Comparison of ENCODE assay signal across 9 mouse cellular contexts in the genomic region with DNA sequence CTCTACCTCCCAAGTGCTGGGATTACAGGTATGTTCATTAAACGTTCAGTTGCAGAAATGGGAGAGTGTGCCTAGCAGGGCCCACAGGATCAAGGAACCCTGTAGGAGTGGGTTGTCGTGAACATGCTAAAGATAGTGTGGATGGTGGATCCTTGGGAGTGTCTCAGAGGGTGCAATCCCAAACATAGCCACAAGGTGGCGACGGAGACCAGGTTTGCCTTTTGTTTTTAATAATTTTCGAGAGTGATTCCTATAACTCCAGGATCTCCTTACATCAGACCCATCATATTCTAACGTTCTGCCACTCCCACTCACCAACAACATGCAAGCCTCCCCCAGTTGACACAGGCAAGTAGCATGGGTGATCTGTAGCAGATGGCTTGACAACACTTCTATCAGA. TPM values are rescaled to one million over a fixed set of nuclear protein-coding genes. Genes with fewer than 3 reads are reported as not detected.
DNase-seq lines count a peak whose midpoint lies in the region; ATAC-seq and TF ChIP-seq lines count a peak whose summit lies in the region.
"Had no signal": no experiment of that assay in that cellular context is flagged by ENCODE, and none has a peak within 500 bp of the region (broad histone marks: within the 10 kb centered on the region; RNA-seq: fewer than 3 reads in every experiment).

No protein-coding gene starts in this region.

- WGBS in bone marrow, adult 2 months = 2% methylated on average over 6 of the region's 6 CpGs
- 3% methylated on average over 6 of the region's 6 CpGs for WGBS in embryonic facial prominence, embryonic 14.5 days

- no peaks in the 10 kb centered on the region for H3K4me1 ChIP-seq in ES-Bruce4 (ENCODE audit: control insufficient read depth, insufficient read depth, low read length)
- peaks cover 2% of the 10 kb centered on the region; the same call in 1 of the 2 replicates for H3K4me1 ChIP-seq in bone marrow, adult 2 months (ENCODE audit: control insufficient read depth, insufficient read depth, low read length)
- no peaks in the 10 kb centered on the region for H3K4me1 ChIP-seq in embryonic facial prominence, embryonic 14.5 days (ENCODE audit: control insufficient read depth, insufficient read depth, low read length)

- no peaks in the 10 kb centered on the region for H3K36me3 ChIP-seq in ES-Bruce4 (ENCODE audit: control insufficient read depth, insufficient read depth, low read length, poor library complexity, severe bottlenecking)
- no peaks in the 10 kb centered on the region for H3K36me3 ChIP-seq in embryonic facial prominence, embryonic 14.5 days (ENCODE audit: control insufficient read depth, insufficient read depth, low read length)
- H3K36me3 ChIP-seq: limb, embryonic 13.5 days had no signal

- no peak overlapping the region for H3K9ac ChIP-seq in ES-Bruce4 (ENCODE audit: low read depth, poor library complexity, severe bottlenecking)
- no peak overlapping the region for H3K9ac ChIP-seq in embryonic facial prominence, embryonic 14.5 days (ENCODE audit: low read depth, low read length)
- H3K9ac ChIP-seq: limb, embryonic 13.5 days had no signal

- no peak overlapping the region for H3K4me3 ChIP-seq in ES-Bruce4 (ENCODE audit: low read depth, low read length)
- no peak overlapping the region for H3K4me3 ChIP-seq in bone marrow, adult 2 months (replicated peaks; ENCODE audit: control insufficient read depth, low read depth, low read length)
- H3K4me3 ChIP-seq in embryonic facial prominence, embryonic 14.5 days (ENCODE audit: low read depth, low read length) = no peak overlapping the region
- H3K4me3 ChIP-seq: limb, embryonic 13.5 days had no signal

- TF ChIP-seq POLR2A in ES-Bruce4 (IDR thresholded peaks at IDR 0.05; ENCODE audit: insufficient read depth, low read length) = no peak
- no peak for TF ChIP-seq POLR2A in bone marrow, adult 2 months (IDR thresholded peaks at IDR 0.05; ENCODE audit: borderline replicate concordance, control insufficient read depth, low read depth, low read length)

- H3K4me2 ChIP-seq in embryonic facial prominence, embryonic 14.5 days (ENCODE audit: low read depth, low read length) = no peak overlapping the region
- H3K4me2 ChIP-seq: limb, embryonic 13.5 days had no signal

- H3K27me3 ChIP-seq in ES-Bruce4 (ENCODE audit: control insufficient read depth, insufficient read depth, low read length, poor library complexity, severe bottlenecking) = no peaks in the 10 kb centered on the region
- peaks cover 5% of the 10 kb centered on the region; the same call in 1 of the 2 replicates for H3K27me3 ChIP-seq in embryonic facial prominence, embryonic 14.5 days (replicated peaks; ENCODE audit: control insufficient read depth, insufficient read depth, low read length)
- H3K27me3 ChIP-seq: limb, embryonic 13.5 days had no signal

- peak; percentile 74 for TF ChIP-seq CTCF in ES-Bruce4 (IDR thresholded peaks at IDR 0.05; ENCODE audit: low read depth, low read length)
- peak; percentile 85 for TF ChIP-seq CTCF in bone marrow, adult 2 months (IDR thresholded peaks at IDR 0.05; ENCODE audit: control insufficient read depth, insufficient read depth, low read length)

- H3K9me3 ChIP-seq in ES-Bruce4 (replicated peaks; ENCODE audit: control insufficient read depth, insufficient read depth, low read length, poor library complexity, severe bottlenecking) = no peaks in the 10 kb centered on the region
- H3K9me3 ChIP-seq in embryonic facial prominence, embryonic 14.5 days (ENCODE audit: control insufficient read depth, low read length) = no peaks in the 10 kb centered on the region
- H3K9me3 ChIP-seq: limb, embryonic 13.5 days had no signal

- TF ChIP-seq EP300 in ES-Bruce4 (IDR thresholded peaks at IDR 0.05; ENCODE audit: insufficient read depth, low read depth, low read length) = no peak

- intact Hi-C loops in heart, postnatal 14 days (cut with DNase I) = loop anchor here (5.0 to 10.0 kb wide), 2 partner anchors 194 to 217 kb away; a partner anchor contains a TSS

- peak; percentile 50 for DNase-seq in embryonic facial prominence, embryonic 14.5 days (ENCODE audit: low spot score)
- DNase-seq in heart, postnatal 14 days = peak; percentile 86 to 92
- DNase-seq in layer of hippocampus, adult 9-10 months (ENCODE audit: low spot score) = peak; percentile 75
- DNase-seq in lung, postnatal 10 days = peak; percentile 89
- DNase-seq in ovary, postnatal 36 days (ENCODE audit: low spot score) = peak; percentile 81
- peak; percentile 83 for DNase-seq in urinary bladder, postnatal 14 days (ENCODE audit: low spot score)

- peak; percentile 31 for ATAC-seq in embryonic facial prominence, embryonic 14.5 days (ENCODE audit: low read depth)

- no peak overlapping the region for H3K27ac ChIP-seq in ES-Bruce4 (ENCODE audit: insufficient read depth, low read length)
- no peak overlapping the region for H3K27ac ChIP-seq in bone marrow, adult 2 months (ENCODE audit: control insufficient read depth, insufficient read depth, low read depth, low read length, poor library complexity)
- H3K27ac ChIP-seq in embryonic facial prominence, embryonic 14.5 days (replicated peaks; ENCODE audit: low read depth, low read length) = no peak overlapping the region
- H3K27ac ChIP-seq: limb, embryonic 13.5 days had no signal

RNA-seq across cellular contexts. Expression of a gene that starts 15.7 kb away (rescaled TPM):
- 5.8 and 7.6 TPM in 2 replicates for polyA plus RNA-seq in ES-Bruce4 (2011; ENCODE audit: insufficient read depth, insufficient read length, low read depth, missing spikeins)
- polyA plus RNA-seq in bone marrow, adult 2 months (2011; ENCODE audit: insufficient read depth, insufficient read length, low replicate concordance, missing spikeins) = 13.7 and 23.8 TPM in 2 replicates
- 45.5 and 46.9 TPM in 2 replicates for polyA plus RNA-seq in embryonic facial prominence, embryonic 14.5 days (2014; fragmentation: Nextera tagmentation; extraction: Ambion mirVana)
- total RNA-seq in heart, postnatal 14 days (2021) = 100 to 1,000 TPM; 113 to 133 TPM
